Mouse (Mus musculus) urinary bladder, postnatal 14 days (tissue): Measurements from ENCODE around the gene Mal.
"Not testable (repeated sequence)": the region's sequence is repeated elsewhere in the genome, so short reads cannot be mapped to it uniquely, and the experiment has no call there.

Source experiments
- DNase-seq: peaks from one replicate; pipeline ENCODE4 v3.0.0; 2021; ENCODE audit warnings: low spot score

The Mal gene

GRCm38 (mm10) chr2:127624786-127625185 lies 31.7 kb downstream of the Mal start:
- no peak for DNase-seq

GRCm38 (mm10) chr2:127622065-127622464 lies 34.4 kb downstream of the Mal start:
- DNase-seq: no peak

- DNase-seq: no peak
Observed at GRCm38 (mm10) chr2:127619311-127619710, 37.2 kb downstream of the Mal start.

- DNase-seq: no peak
Observed at GRCm38 (mm10) chr2:127612288-127612687, 44.2 kb downstream of the Mal start.

- peak; percentile 3 for DNase-seq
Observed at GRCm38 (mm10) chr2:127611386-127611785, 45.1 kb downstream of the Mal start.

- DNase-seq: no peak
Observed at GRCm38 (mm10) chr2:127608986-127609385, 47.5 kb downstream of the Mal start.

- DNase-seq: no peak
Observed at GRCm38 (mm10) chr2:127608234-127608633, 48.3 kb downstream of the Mal start.

GRCm38 (mm10) chr2:127605203-127605602 lies 51.3 kb downstream of the Mal start:
- no peak for DNase-seq

GRCm38 (mm10) chr2:127603383-127603782 lies 53.1 kb downstream of the Mal start:
- not testable (repeated sequence) for DNase-seq

- peak; percentile 34 for DNase-seq
Observed at GRCm38 (mm10) chr2:127590840-127591239, 65.7 kb downstream of the Mal start.

- no peak for DNase-seq
Observed at GRCm38 (mm10) chr2:127590204-127590603, 66.3 kb downstream of the Mal start.

- no peak for DNase-seq
Observed at GRCm38 (mm10) chr2:127588897-127589296, 67.6 kb downstream of the Mal start.

GRCm38 (mm10) chr2:127587514-127587844 lies 69.0 kb downstream of the Mal start:
- DNase-seq: no peak

GRCm38 (mm10) chr2:127586694-127587513 lies 69.6 kb downstream of the Mal start, which contains the start of the genes Zfp661 and Mrps5:
Gene Zfp661 (minus strand): TSS chr2:127587094.
Gene Mrps5 (plus strand): TSS chr2:127587222.
- DNase-seq: peak; percentile 87

GRCm38 (mm10) chr2:127584436-127584858 lies 72.0 kb downstream of the Mal start:
- peak; percentile 94 for DNase-seq
